Mouse (Mus musculus): ENCODE results near the gene Flt3l. TPM values are rescaled to one million over a fixed set of nuclear protein-coding genes. Genes with fewer than 3 reads are reported as not detected.
"Not testable (repeated sequence)": the region's sequence is repeated elsewhere in the genome, so short reads cannot be mapped to it uniquely, and the experiment has no call there.

Flt3l gene
- polyA plus RNA-seq, 1 experiment from 2014 or later, result 2.2 TPM

DNA sequence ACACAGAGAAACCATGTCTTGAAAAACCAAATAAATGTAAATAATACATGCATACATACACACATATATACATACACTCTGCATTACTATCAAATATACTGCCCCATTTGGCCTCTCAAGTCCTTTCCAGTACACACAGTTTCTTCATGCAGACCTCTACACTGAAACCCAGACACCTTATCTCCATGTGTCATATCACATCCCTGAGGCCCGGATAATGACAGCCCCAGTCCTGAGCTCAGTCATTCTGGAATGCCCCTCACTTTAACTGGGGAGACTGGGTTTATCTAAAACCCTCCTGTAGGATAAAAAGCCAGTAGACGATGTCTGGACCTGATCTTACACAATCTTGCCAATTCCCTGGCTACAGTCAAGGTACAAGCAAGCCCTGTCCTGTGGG is 22.8 kb downstream of the Flt3l start:
- no peak overlapping the region for H3K4me3 ChIP-seq (ENCODE audit: low read depth, low read length)
- no peak for ATAC-seq
- H3K27me3 ChIP-seq (ENCODE audit: control insufficient read depth, insufficient read depth, low read depth, low read length), result no peaks in the 10 kb centered on the region
- H3K9me3 ChIP-seq (replicated peaks; ENCODE audit: control insufficient read depth, low read length, poor library complexity, severe bottlenecking), result no peaks in the 10 kb centered on the region
- no peak overlapping the region for H3K27ac ChIP-seq (ENCODE audit: low read length)
- no peaks in the 10 kb centered on the region for H3K36me3 ChIP-seq (ENCODE audit: control insufficient read depth, insufficient read depth, low read length)
- H3K9ac ChIP-seq (ENCODE audit: low read depth, low read length), result no peak overlapping the region
- no peak overlapping the region for H3K4me2 ChIP-seq (ENCODE audit: low read length)
- no peaks in the 10 kb centered on the region for H3K4me1 ChIP-seq (ENCODE audit: control insufficient read depth, insufficient read depth, low read length)
- 92% methylated on average over 2 of the region's 2 CpGs for WGBS

DNA sequence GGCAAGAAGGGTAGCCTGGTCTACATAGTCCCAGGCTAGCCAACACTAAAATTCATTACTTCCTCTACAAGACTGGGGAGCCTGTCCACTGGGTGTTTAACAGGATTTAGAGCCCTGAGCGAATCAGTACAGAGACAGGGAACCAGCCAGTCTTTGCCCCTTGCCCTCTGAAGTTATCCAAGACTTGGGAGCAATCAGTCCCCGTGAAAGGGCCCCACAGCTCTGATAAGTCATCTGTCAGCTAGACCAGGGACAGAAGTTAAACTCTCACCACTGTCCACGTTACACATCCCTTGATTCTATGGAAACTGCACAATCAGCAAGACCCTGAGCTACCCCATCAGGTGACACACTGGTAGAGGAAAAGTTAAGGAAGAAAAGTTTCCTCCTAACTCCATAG is 23.7 kb downstream of the Flt3l start:
- Histone ChIP-seq H3K36me3 (ENCODE audit: control insufficient read depth, insufficient read depth, low read length) (no peaks in the 10 kb centered on the region), H3K9ac (ENCODE audit: low read depth, low read length) (no peak overlapping the region), H3K9me3 (replicated peaks; ENCODE audit: control insufficient read depth, low read length, poor library complexity, severe bottlenecking) (no peaks in the 10 kb centered on the region), H3K27ac (ENCODE audit: low read length) (no peak overlapping the region), H3K4me1 (ENCODE audit: control insufficient read depth, insufficient read depth, low read length) (no peaks in the 10 kb centered on the region), H3K4me2 (ENCODE audit: low read length) (no peak overlapping the region), H3K27me3 (ENCODE audit: control insufficient read depth, insufficient read depth, low read depth, low read length) (no peaks in the 10 kb centered on the region), H3K4me3 (ENCODE audit: low read depth, low read length) (no peak overlapping the region)
- ATAC-seq, result no peak
- WGBS, result 64% methylated on average over 3 of the region's 3 CpGs

DNA sequence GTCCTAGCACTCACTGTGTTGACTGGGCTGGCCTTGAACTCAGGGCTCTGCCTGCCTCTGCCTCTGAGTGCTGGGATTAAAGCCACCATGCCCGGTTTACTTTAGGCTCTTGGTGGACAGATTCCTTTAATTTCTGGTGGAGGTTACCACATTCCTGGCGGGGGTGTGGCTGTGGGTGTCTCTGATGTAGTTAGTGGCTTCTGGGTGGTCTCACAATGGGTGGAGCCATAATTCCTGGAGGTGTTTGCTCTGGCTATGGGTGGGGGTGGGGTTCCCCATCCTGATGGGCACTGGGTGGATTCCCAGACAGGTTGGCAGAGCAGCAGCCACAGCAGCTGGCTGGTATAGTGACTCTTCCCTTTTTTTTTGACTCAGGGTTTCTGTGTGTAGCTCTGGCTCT is 24.3 kb downstream of the Flt3l start:
- Histone ChIP-seq H3K9me3 (replicated peaks; ENCODE audit: control insufficient read depth, low read length, poor library complexity, severe bottlenecking) (no peaks in the 10 kb centered on the region), H3K27me3 (ENCODE audit: control insufficient read depth, insufficient read depth, low read depth, low read length) (no peaks in the 10 kb centered on the region), H3K9ac (ENCODE audit: low read depth, low read length) (no peak overlapping the region), H3K36me3 (ENCODE audit: control insufficient read depth, insufficient read depth, low read length) (no peaks in the 10 kb centered on the region), H3K4me2 (ENCODE audit: low read length) (no peak overlapping the region), H3K27ac (ENCODE audit: low read length) (no peak overlapping the region), H3K4me1 (ENCODE audit: control insufficient read depth, insufficient read depth, low read length) (no peaks in the 10 kb centered on the region), H3K4me3 (ENCODE audit: low read depth, low read length) (no peak overlapping the region)
- 75% methylated on average over 2 of the region's 2 CpGs for WGBS
- ATAC-seq, result no peak

DNA sequence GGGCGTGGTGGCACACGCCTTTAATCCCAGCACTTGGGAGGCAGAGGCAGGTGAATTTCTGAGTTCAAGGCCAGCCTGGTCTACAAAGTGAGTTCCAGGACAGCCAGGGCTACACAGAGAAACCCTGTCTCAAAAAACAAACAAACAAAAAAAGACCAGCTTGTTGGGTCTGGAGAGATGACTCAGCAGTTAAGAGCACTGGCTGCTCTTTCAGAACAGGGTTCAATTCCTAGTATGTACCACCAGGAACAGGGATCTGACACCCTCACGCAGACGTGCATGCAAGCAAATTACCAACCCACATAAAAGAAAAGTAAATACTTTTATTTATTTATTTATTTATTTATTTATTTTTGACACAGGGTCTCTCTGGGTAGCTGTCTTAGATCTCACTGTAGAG is 26.1 kb downstream of the Flt3l start:
- 96% methylated on average over 4 of the region's 4 CpGs for WGBS
- H3K4me1 ChIP-seq (ENCODE audit: control insufficient read depth, insufficient read depth, low read length); H3K27ac ChIP-seq (ENCODE audit: low read length); ATAC-seq; H3K9me3 ChIP-seq (replicated peaks; ENCODE audit: control insufficient read depth, low read length, poor library complexity, severe bottlenecking); H3K36me3 ChIP-seq (ENCODE audit: control insufficient read depth, insufficient read depth, low read length); H3K27me3 ChIP-seq (ENCODE audit: control insufficient read depth, insufficient read depth, low read depth, low read length); H3K9ac ChIP-seq (ENCODE audit: low read depth, low read length); H3K4me2 ChIP-seq (ENCODE audit: low read length); H3K4me3 ChIP-seq (ENCODE audit: low read depth, low read length): not testable (repeated sequence)

DNA sequence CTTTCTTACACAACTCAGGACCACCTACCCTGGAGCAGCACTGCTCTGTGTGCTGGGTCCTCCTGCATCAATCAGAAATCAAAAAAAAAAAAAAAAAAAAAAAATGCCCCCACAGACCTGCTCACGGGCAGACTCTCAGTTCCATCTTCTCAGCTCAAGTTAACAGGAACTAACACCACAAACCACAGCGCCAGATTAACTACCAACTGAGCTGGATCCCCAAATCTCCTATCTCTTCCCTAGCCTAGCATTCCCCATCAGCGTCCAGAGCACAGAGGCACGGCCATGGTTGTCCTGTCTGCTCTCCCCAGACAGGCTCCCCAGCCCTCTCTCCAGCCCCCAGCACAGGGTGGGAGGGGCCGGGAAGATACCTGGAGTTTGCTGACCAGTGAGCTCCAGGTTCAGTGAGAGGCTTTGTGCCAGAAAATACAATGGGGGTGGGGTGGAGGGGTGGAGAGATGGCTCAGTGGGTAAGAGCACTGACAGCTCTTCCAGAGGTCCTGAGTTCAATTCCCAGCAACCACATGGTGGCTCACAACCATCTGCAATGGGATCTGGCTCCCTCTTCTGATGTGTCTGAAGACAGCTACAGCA is 29.1 kb downstream of the Flt3l start:
- Histone ChIP-seq H3K9ac (ENCODE audit: low read depth, low read length) (no peak overlapping the region), H3K36me3 (ENCODE audit: control insufficient read depth, insufficient read depth, low read length) (no peaks in the 10 kb centered on the region), H3K4me1 (ENCODE audit: control insufficient read depth, insufficient read depth, low read length) (no peaks in the 10 kb centered on the region), H3K27ac (ENCODE audit: low read length) (no peak overlapping the region), H3K4me2 (ENCODE audit: low read length) (no peak overlapping the region), H3K27me3 (ENCODE audit: control insufficient read depth, insufficient read depth, low read depth, low read length) (no peaks in the 10 kb centered on the region), H3K9me3 (replicated peaks; ENCODE audit: control insufficient read depth, low read length, poor library complexity, severe bottlenecking) (no peaks in the 10 kb centered on the region), H3K4me3 (ENCODE audit: low read depth, low read length) (no peak overlapping the region)
- no peak for ATAC-seq
- 49% methylated on average over 5 of the region's 5 CpGs for WGBS

DNA sequence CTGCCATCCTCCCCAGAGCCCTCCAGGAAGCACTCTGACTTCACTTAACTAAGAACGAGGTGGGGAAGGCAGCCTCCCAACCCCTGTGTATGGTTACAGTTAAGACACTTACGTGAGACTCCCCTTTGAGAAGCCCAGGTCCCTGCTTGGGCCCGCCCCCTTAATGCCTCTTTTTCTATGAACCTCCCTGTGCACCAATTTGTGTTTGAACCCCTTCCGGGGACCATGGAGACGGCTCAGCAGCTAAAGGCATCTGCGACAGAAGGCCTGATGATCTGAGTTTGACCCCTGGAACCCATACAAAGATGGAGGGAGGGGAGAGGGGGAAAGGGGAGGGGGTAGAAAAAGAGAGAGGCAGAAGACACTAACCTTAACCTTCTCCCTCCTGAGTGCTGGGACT is 29.8 kb downstream of the Flt3l start:
- no peak overlapping the region for H3K9ac ChIP-seq (ENCODE audit: low read depth, low read length)
- no peak for ATAC-seq
- 19% methylated on average over 6 of the region's 6 CpGs for WGBS
- no peaks in the 10 kb centered on the region for H3K27me3 ChIP-seq (ENCODE audit: control insufficient read depth, insufficient read depth, low read depth, low read length)
- H3K4me3 ChIP-seq (ENCODE audit: low read depth, low read length), result no peak overlapping the region
- H3K36me3 ChIP-seq (ENCODE audit: control insufficient read depth, insufficient read depth, low read length), result no peaks in the 10 kb centered on the region
- no peak overlapping the region for H3K27ac ChIP-seq (ENCODE audit: low read length)
- no peaks in the 10 kb centered on the region for H3K9me3 ChIP-seq (replicated peaks; ENCODE audit: control insufficient read depth, low read length, poor library complexity, severe bottlenecking)
- no peak overlapping the region for H3K4me2 ChIP-seq (ENCODE audit: low read length)
- no peaks in the 10 kb centered on the region for H3K4me1 ChIP-seq (ENCODE audit: control insufficient read depth, insufficient read depth, low read length)

DNA sequence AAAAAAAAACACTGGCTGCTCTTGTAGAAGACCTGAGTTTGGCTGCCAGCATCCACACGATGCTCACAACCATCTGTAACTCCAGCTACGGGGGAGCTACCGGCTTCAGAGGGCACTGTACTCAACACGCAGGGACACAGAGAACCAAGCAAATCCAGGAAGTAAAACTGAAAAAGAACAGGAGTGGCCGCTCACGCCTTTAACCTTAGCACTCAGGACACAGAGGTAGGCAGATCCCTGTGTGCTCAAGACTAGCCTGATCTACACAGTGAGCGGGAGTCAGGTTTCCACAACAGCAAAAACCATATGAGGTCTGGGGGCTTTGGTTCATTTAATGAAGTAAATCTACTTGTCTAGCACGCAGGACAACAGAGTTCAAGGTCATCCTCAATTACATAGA is 30.7 kb downstream of the Flt3l start:
- no peak overlapping the region for H3K9ac ChIP-seq (ENCODE audit: low read depth, low read length)
- H3K4me1 ChIP-seq (ENCODE audit: control insufficient read depth, insufficient read depth, low read length), result no peaks in the 10 kb centered on the region
- no peaks in the 10 kb centered on the region for H3K27me3 ChIP-seq (ENCODE audit: control insufficient read depth, insufficient read depth, low read depth, low read length)
- 80% methylated on average over 8 of the region's 8 CpGs for WGBS
- ATAC-seq, result no peak
- no peak overlapping the region for H3K4me2 ChIP-seq (ENCODE audit: low read length)
- no peak overlapping the region for H3K4me3 ChIP-seq (ENCODE audit: low read depth, low read length)
- no peaks in the 10 kb centered on the region for H3K36me3 ChIP-seq (ENCODE audit: control insufficient read depth, insufficient read depth, low read length)
- H3K9me3 ChIP-seq (replicated peaks; ENCODE audit: control insufficient read depth, low read length, poor library complexity, severe bottlenecking), result no peaks in the 10 kb centered on the region
- no peak overlapping the region for H3K27ac ChIP-seq (ENCODE audit: low read length)

DNA sequence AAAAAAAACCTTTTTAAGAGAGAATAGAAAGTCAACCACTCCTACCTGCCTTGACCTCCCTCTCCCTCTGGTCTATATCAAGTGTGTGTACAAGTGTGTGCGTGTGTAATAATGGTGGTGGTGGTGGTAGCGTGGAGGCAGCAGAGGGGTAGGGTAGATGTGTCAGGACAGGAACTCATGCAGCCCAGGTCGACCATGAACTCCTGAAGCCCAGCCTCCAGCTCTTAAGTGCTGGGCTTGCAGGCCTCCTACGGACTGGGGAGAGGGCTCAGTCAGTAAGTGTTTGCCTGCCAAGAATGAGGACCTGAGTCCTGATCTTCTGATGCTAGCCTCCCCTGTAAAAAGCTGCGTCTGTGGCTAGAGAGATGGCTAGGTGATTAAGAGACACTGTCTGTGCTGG is 31.3 kb downstream of the Flt3l start:
- Histone ChIP-seq H3K4me3 (ENCODE audit: low read depth, low read length) (no peak overlapping the region), H3K9me3 (replicated peaks; ENCODE audit: control insufficient read depth, low read length, poor library complexity, severe bottlenecking) (no peaks in the 10 kb centered on the region), H3K9ac (ENCODE audit: low read depth, low read length) (no peak overlapping the region), H3K4me2 (ENCODE audit: low read length) (no peak overlapping the region), H3K27me3 (ENCODE audit: control insufficient read depth, insufficient read depth, low read depth, low read length) (no peaks in the 10 kb centered on the region), H3K4me1 (ENCODE audit: control insufficient read depth, insufficient read depth, low read length) (no peaks in the 10 kb centered on the region), H3K27ac (ENCODE audit: low read length) (no peak overlapping the region), H3K36me3 (ENCODE audit: control insufficient read depth, insufficient read depth, low read length) (no peaks in the 10 kb centered on the region)
- 85% methylated on average over 5 of the region's 5 CpGs for WGBS
- no peak for ATAC-seq

DNA sequence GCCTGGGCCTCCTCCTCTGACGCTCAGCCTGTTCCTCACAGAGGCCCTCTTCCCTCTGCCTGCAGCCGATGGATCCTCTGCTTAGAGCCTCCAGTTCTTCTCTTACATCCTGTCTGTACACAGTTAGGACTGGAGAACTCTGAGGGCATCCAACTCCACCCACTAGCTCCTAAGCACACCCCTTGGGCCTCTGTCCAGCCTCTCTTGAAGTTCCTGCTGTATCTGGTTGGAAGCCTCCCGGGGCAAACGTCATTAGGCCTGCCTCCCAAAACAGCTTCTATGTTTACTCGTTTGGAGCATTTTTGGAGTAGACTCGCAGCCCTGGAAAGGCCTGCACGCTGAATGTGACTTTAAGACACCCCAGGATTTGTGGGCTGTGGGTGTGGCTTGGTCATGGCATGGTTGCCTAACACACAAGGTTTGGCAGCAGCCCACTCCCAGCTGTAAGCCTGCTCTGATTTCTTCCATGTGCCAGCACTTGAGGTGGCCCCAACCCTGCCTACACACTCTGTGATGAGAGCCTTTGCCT is 32.5 kb downstream of the Flt3l start, which contains the start of gene Fcgrt:
TSS of gene Fcgrt (minus strand) at position 200 of the 529 bp plus-strand sequence.
- H3K9me3 ChIP-seq (replicated peaks; ENCODE audit: control insufficient read depth, low read length, poor library complexity, severe bottlenecking), result no peaks in the 10 kb centered on the region
- WGBS, result 77% methylated on average over 7 of the region's 7 CpGs
- H3K4me2 ChIP-seq (ENCODE audit: low read length), result 0 out of 2 replicates have a peak within 1 kb of the TSS, but pooled peaks have one; percentile 7
- H3K4me3 ChIP-seq (ENCODE audit: low read depth, low read length), result no peak within 1 kb of the TSS
- no peaks in the 10 kb centered on the region for H3K27me3 ChIP-seq (ENCODE audit: control insufficient read depth, insufficient read depth, low read depth, low read length)
- no peak for ATAC-seq
- no peaks in the 10 kb centered on the region for H3K4me1 ChIP-seq (ENCODE audit: control insufficient read depth, insufficient read depth, low read length)
- H3K36me3 ChIP-seq (ENCODE audit: control insufficient read depth, insufficient read depth, low read length), result no peaks in the 10 kb centered on the region
- no peak within 1 kb of the TSS for H3K9ac ChIP-seq (ENCODE audit: low read depth, low read length)
- H3K27ac ChIP-seq (ENCODE audit: low read length), result no peak within 1 kb of the TSS

Measured in midbrain, embryonic 16.5 days (tissue).